Mouse (Mus musculus): ENCODE data around the gene Nrxn1. TPM values are rescaled to one million over a fixed set of nuclear protein-coding genes. Genes with fewer than 3 reads are reported as not detected.

Nrxn1 gene
- total and polyA plus RNA-seq, 2 experiments: 2.9 to 13.9 TPM

DNA sequence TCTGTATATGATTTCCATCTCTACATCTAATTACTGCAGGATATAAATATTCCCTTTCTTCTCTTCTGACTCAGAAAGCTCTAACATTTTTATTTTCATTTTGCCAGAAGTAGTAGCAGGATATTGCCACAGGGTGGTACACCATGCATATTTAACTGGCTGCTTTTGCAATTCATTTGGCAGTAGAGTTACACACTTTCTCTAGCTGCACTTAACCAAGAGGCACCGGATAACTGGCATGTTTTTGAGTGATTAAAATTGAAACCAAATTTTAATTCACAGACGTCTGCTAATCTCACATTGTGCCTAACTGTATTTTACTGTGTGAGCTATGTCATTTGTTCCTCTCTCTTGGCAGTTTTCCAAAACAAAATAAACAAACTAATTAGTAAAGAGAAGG lies 464.4 kb downstream of the Nrxn1 start:
- Histone ChIP-seq H3K4me1 (ENCODE audit: control insufficient read depth, insufficient read depth, low read length) (no peaks in the 10 kb centered on the region), H3K9ac (ENCODE audit: low read depth, low read length) (no peak overlapping the region), H3K79me2 (ENCODE audit: control insufficient read depth, insufficient read depth, low read length) (no peaks in the 10 kb centered on the region), H3K27ac (replicated peaks; ENCODE audit: insufficient read depth, low read depth, low read length) (no peak overlapping the region), H3K36me3 (ENCODE audit: control insufficient read depth, insufficient read depth, low read length) (no peaks in the 10 kb centered on the region), H3K27me3 (ENCODE audit: control insufficient read depth, insufficient read depth, low read length) (no peaks in the 10 kb centered on the region), H3K4me3 (ENCODE audit: insufficient read depth, low read depth, low read length) (no peak overlapping the region)
- TF ChIP-seq CTCF (IDR thresholded peaks at IDR 0.05; ENCODE audit: low read depth, low read length): no peak
- TF ChIP-seq POLR2A (IDR thresholded peaks at IDR 0.05; ENCODE audit: extremely low read depth, insufficient read depth, low read length): no peak
- DNase-seq (ENCODE audit: extremely low read depth, low read depth, low spot score): peak; percentile 14
- WGBS: 47% methylated on average over 2 of the region's 2 CpGs

DNA sequence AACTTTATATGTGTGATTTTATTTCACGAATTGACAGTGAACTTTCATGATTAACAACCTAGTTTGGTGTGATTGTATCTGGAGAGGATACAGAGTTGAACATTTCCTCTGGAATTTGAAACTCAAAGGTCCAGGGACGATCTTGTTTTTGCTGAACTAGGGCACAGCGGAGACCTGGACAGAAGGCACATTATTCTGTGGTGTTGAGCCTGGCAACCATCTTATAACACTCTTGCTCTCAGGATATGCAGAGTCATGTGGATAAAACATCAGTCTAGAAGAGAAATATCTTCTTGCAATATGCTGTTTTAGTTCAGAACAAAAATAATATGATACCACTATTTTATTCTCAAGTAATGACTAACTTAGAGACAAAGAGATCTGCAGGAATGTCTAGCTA lies 464.9 kb downstream of the Nrxn1 start:
- no peak overlapping the region for H3K4me3 ChIP-seq (ENCODE audit: insufficient read depth, low read depth, low read length)
- 71% methylated on average over 3 of the region's 3 CpGs for WGBS

DNA sequence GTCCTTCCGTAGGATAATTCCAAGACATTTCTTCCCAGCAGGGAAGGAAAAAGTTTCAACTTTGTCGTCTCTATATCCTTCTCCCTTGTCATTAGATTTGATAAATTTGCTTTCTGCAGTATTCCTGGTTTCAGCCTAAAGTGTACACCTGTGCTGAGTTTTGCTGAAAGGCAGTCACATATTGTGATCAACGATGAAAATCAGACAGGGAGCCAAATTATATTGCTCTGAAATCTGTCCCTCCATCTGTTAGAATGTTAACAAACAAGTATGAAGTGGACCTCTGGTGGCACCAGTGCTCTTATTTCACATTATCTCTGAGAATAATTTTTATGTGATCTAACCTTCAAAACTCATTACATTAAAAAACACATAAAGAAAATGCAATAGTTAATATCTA lies 465.5 kb downstream of the Nrxn1 start:
- Histone ChIP-seq H3K4me3 (ENCODE audit: insufficient read depth, low read depth, low read length) (no peak overlapping the region), H3K27me3 (ENCODE audit: control insufficient read depth, insufficient read depth, low read length) (no peaks in the 10 kb centered on the region), H3K36me3 (ENCODE audit: control insufficient read depth, insufficient read depth, low read length) (no peaks in the 10 kb centered on the region), H3K27ac (replicated peaks; ENCODE audit: insufficient read depth, low read depth, low read length) (no peak overlapping the region), H3K79me2 (ENCODE audit: control insufficient read depth, insufficient read depth, low read length) (no peaks in the 10 kb centered on the region), H3K4me1 (ENCODE audit: control insufficient read depth, insufficient read depth, low read length) (no peaks in the 10 kb centered on the region), H3K9ac (ENCODE audit: low read depth, low read length) (no peak overlapping the region)
- TF ChIP-seq CTCF (IDR thresholded peaks at IDR 0.05; ENCODE audit: low read depth, low read length) (no peak), POLR2A (IDR thresholded peaks at IDR 0.05; ENCODE audit: extremely low read depth, insufficient read depth, low read length) (no peak)
- no peak for DNase-seq (ENCODE audit: extremely low read depth, low read depth, low spot score)
- WGBS: 75% methylated on average over 3 of the region's 3 CpGs

More for the DNA sequence above, 464.9 kb downstream of the Nrxn1 start:
- Histone ChIP-seq H3K79me2 (ENCODE audit: control insufficient read depth, insufficient read depth, low read length) (no peaks in the 10 kb centered on the region), H3K27ac (replicated peaks; ENCODE audit: insufficient read depth, low read depth, low read length) (no peak overlapping the region), H3K27me3 (ENCODE audit: control insufficient read depth, insufficient read depth, low read length) (no peaks in the 10 kb centered on the region), H3K36me3 (ENCODE audit: control insufficient read depth, insufficient read depth, low read length) (no peaks in the 10 kb centered on the region), H3K9ac (ENCODE audit: low read depth, low read length) (no peak overlapping the region), H3K4me1 (ENCODE audit: control insufficient read depth, insufficient read depth, low read length) (no peaks in the 10 kb centered on the region)
- no peak for TF ChIP-seq POLR2A (IDR thresholded peaks at IDR 0.05; ENCODE audit: extremely low read depth, insufficient read depth, low read length)
- no peak for TF ChIP-seq CTCF (IDR thresholded peaks at IDR 0.05; ENCODE audit: low read depth, low read length)
- DNase-seq (ENCODE audit: extremely low read depth, low read depth, low spot score): no peak

DNA sequence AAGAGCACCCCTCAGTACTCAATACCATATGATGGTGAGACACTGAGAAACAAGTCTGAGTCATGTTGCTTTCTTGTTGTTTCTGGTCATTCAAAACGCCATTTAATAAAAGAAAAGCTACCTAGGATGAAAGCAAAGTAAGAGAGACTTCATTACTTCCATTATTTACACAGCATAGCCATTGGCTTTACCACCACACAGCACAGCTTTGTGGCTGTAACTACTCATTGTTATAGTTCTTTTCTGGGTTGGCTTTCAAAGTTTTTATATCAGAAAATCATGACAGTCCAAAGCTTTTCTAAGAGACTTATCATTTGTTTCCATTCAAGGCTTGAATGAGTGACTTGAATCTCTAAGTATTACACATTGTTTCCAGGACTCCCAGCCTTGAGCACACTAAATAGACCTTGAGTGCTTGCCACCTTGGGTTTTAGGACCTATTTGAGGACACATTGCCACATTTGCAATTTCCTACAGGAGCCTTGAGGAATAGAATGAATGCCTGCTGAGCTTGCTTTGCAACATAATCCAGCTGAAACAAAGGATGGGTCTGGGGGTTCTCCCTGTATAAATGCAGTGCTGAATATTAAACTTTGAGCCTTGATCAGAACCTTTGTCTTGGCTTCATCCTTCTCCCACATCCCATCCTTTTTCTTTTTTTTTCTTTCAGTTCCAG lies 468.1 kb downstream of the Nrxn1 start:
- no peaks in the 10 kb centered on the region for H3K27me3 ChIP-seq (ENCODE audit: control insufficient read depth, insufficient read depth, low read length)
- H3K4me3 ChIP-seq (ENCODE audit: insufficient read depth, low read depth, low read length): no peak overlapping the region
- no peak for DNase-seq (ENCODE audit: extremely low read depth, low read depth, low spot score)
- no peaks in the 10 kb centered on the region for H3K79me2 ChIP-seq (ENCODE audit: control insufficient read depth, insufficient read depth, low read length)
- H3K36me3 ChIP-seq (ENCODE audit: control insufficient read depth, insufficient read depth, low read length): no peaks in the 10 kb centered on the region
- no peak for TF ChIP-seq POLR2A (IDR thresholded peaks at IDR 0.05; ENCODE audit: extremely low read depth, insufficient read depth, low read length)
- no peak for TF ChIP-seq CTCF (IDR thresholded peaks at IDR 0.05; ENCODE audit: low read depth, low read length)
- H3K27ac ChIP-seq (replicated peaks; ENCODE audit: insufficient read depth, low read depth, low read length): no peak overlapping the region
- WGBS: 29% methylated on average over 1 of the region's 1 CpGs
- H3K4me1 ChIP-seq (ENCODE audit: control insufficient read depth, insufficient read depth, low read length): no peaks in the 10 kb centered on the region
- no peak overlapping the region for H3K9ac ChIP-seq (ENCODE audit: low read depth, low read length)

DNA sequence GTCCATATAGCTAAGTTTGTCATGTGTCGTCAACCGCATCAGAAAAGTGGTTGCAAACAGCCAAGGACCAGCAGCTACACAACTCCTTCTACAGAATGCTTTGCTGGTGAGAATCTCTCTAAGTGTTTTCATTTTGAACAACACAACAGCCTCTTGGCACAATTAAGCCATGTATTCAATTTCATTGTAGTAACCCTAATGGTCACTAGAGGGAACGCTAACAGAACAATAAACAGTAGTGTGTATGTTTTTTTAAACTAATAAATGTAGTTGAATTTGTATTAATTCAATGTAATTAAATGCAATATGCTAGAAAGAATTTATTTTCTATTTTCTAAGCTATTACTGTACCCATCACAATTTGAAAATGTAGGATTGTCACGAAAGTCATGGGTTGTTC lies 471.0 kb downstream of the Nrxn1 start:
- Histone ChIP-seq H3K27me3 (ENCODE audit: control insufficient read depth, insufficient read depth, low read length) (no peaks in the 10 kb centered on the region), H3K4me3 (ENCODE audit: insufficient read depth, low read depth, low read length) (no peak overlapping the region), H3K4me1 (ENCODE audit: control insufficient read depth, insufficient read depth, low read length) (no peaks in the 10 kb centered on the region), H3K9ac (ENCODE audit: low read depth, low read length) (no peak overlapping the region), H3K27ac (replicated peaks; ENCODE audit: insufficient read depth, low read depth, low read length) (no peak overlapping the region), H3K36me3 (ENCODE audit: control insufficient read depth, insufficient read depth, low read length) (no peaks in the 10 kb centered on the region), H3K79me2 (ENCODE audit: control insufficient read depth, insufficient read depth, low read length) (no peaks in the 10 kb centered on the region)
- no peak for DNase-seq (ENCODE audit: extremely low read depth, low read depth, low spot score)
- TF ChIP-seq CTCF (IDR thresholded peaks at IDR 0.05; ENCODE audit: low read depth, low read length) (no peak), POLR2A (IDR thresholded peaks at IDR 0.05; ENCODE audit: extremely low read depth, insufficient read depth, low read length) (no peak)
- 81% methylated on average over 4 of the region's 4 CpGs for WGBS

DNA sequence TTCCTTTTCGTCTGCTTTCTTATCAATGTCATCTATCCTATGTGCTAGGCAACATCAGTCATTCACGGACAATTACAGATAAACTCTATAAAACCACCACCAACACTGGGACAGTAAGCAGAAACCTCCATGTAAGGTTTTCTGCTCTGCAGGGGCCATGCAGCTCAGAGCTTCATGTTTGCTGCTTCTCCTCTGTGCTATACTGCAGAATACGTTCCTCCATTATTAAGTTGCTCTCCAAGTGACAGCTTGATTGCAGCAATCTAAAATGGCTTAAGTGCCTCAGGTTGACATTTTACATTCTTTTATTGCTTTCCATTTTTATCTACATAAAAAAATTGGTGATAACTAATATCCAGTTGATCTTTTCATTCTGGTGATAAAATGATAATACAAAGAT lies 477.9 kb downstream of the Nrxn1 start:
- H3K36me3 ChIP-seq (ENCODE audit: control insufficient read depth, insufficient read depth, low read length): no peaks in the 10 kb centered on the region
- H3K4me1 ChIP-seq (ENCODE audit: control insufficient read depth, insufficient read depth, low read length): no peaks in the 10 kb centered on the region
- no peak overlapping the region for H3K27ac ChIP-seq (replicated peaks; ENCODE audit: insufficient read depth, low read depth, low read length)
- DNase-seq (ENCODE audit: extremely low read depth, low read depth, low spot score): no peak
- no peak overlapping the region for H3K9ac ChIP-seq (ENCODE audit: low read depth, low read length)
- 64% methylated on average over 3 of the region's 3 CpGs for WGBS
- no peak overlapping the region for H3K4me3 ChIP-seq (ENCODE audit: insufficient read depth, low read depth, low read length)
- H3K79me2 ChIP-seq (ENCODE audit: control insufficient read depth, insufficient read depth, low read length): no peaks in the 10 kb centered on the region
- no peaks in the 10 kb centered on the region for H3K27me3 ChIP-seq (ENCODE audit: control insufficient read depth, insufficient read depth, low read length)
- no peak for TF ChIP-seq CTCF (IDR thresholded peaks at IDR 0.05; ENCODE audit: low read depth, low read length)
- no peak for TF ChIP-seq POLR2A (IDR thresholded peaks at IDR 0.05; ENCODE audit: extremely low read depth, insufficient read depth, low read length)
